Mouse (Mus musculus): ENCODE results near the gene Pex10. TPM values are rescaled to one million over a fixed set of nuclear protein-coding genes. Genes with fewer than 3 reads are reported as not detected.
"Not testable (repeated sequence)": the region's sequence is repeated elsewhere in the genome, so short reads cannot be mapped to it uniquely, and the experiment has no call there.

The Pex10 gene
- polyA plus RNA-seq, 3 experiments from 2014 or later: 5.8 to 8.7 (median 7.2) TPM

- peak; percentile 49 for ATAC-seq
Observed at GRCm38 (mm10) chr4:155065970-155066833, 614 bp upstream of the Pex10 start.

- no peak for ATAC-seq
Observed at GRCm38 (mm10) chr4:155068357-155068972, 1.6 kb downstream of the Pex10 start.

- no peak for ATAC-seq
Observed at GRCm38 (mm10) chr4:155069191-155069590, 2.4 kb downstream of the Pex10 start.

GRCm38 (mm10) chr4:155070199-155070598 lies 3.4 kb downstream of the Pex10 start:
- no peak for ATAC-seq

GRCm38 (mm10) chr4:155070921-155071320 lies 4.1 kb downstream of the Pex10 start:
- no peak for ATAC-seq

GRCm38 (mm10) chr4:155074418-155074817 lies 7.6 kb downstream of the Pex10 start:
- no peak for ATAC-seq

- no peak for ATAC-seq
Observed at GRCm38 (mm10) chr4:155075137-155075536, 8.3 kb downstream of the Pex10 start.

- ATAC-seq: no peak
Observed at GRCm38 (mm10) chr4:155075813-155076212, 9.0 kb downstream of the Pex10 start.

- ATAC-seq: no peak
Observed at GRCm38 (mm10) chr4:155076677-155077076, 9.9 kb downstream of the Pex10 start.

- not testable (repeated sequence) for ATAC-seq
Observed at GRCm38 (mm10) chr4:155078808-155079207, 12.0 kb downstream of the Pex10 start.

GRCm38 (mm10) chr4:155079666-155080065 lies 12.8 kb downstream of the Pex10 start:
- ATAC-seq: no peak

- no peak for ATAC-seq
Observed at GRCm38 (mm10) chr4:155083553-155083952, 16.7 kb downstream of the Pex10 start.

GRCm38 (mm10) chr4:155084351-155084750 lies 17.5 kb downstream of the Pex10 start:
- ATAC-seq: no peak

- no peak for ATAC-seq
Observed at GRCm38 (mm10) chr4:155085206-155086107, 18.6 kb downstream of the Pex10 start.

GRCm38 (mm10) chr4:155086108-155087024 lies 19.6 kb downstream of the Pex10 start, which contains the start of the genes Rer1 and Morn1:
Gene Rer1, minus strand, starts transcription at chr4:155086382.
Gene Morn1, plus strand, starts transcription at chr4:155086577.
- ATAC-seq: peak; percentile 95

- ATAC-seq: no peak
Observed at GRCm38 (mm10) chr4:155089241-155089640, 22.4 kb downstream of the Pex10 start.

GRCm38 (mm10) chr4:155090147-155090546 lies 23.3 kb downstream of the Pex10 start:
- ATAC-seq: no peak

GRCm38 (mm10) chr4:155090688-155091449 lies 24.1 kb downstream of the Pex10 start:
- no peak for ATAC-seq

GRCm38 (mm10) chr4:155092718-155093430 lies 26.1 kb downstream of the Pex10 start:
- ATAC-seq: no peak
